Comparison of ENCODE assay signal across 14 mouse cellular contexts in the genomic region with DNA sequence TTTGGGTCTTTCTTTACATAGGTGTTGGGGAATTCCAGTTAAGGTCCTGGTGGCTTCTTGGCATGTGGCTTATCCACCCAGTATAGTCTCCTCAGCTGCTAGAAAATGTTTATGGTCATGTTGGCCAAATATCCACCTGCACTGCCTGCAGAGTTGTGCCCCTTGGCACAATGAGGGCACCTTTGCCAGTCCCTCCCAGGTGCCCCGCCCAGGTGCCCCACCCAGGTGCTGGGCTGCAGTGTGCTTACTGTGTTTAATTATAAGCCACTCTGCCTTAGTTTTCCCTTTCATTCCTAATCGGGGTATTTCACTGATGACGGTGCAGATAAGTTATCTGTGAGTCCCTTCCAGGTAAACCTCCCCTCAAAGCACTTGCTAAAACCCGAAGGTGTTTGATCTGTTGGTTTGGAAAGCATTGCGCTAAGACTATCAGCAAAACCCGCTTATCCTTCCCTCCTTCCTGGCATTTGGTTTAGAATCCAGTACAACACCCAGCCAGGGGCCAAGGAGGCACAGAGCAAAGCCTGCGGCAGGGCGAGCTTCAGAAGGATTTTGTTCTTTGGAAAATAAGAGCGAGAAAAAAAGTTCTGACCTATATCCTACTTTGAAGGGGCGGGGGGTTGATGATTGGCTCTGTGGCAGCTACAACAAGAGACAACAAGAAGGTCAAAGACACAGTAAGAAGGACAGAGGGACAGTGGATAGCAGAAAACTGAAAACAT. TPM values are rescaled to one million over a fixed set of nuclear protein-coding genes. Genes with fewer than 3 reads are reported as not detected.
DNase-seq lines count a peak whose midpoint lies in the region; ATAC-seq lines count a peak whose summit lies in the region.
"Had no signal": no experiment of that assay in that cellular context is flagged by ENCODE, and none has a peak within 500 bp of the region (broad histone marks: within the 10 kb centered on the region; RNA-seq: fewer than 3 reads in every experiment).

No protein-coding gene starts in this region.

- H3K27ac ChIP-seq in heart, embryonic 15.5 days = peak overlapping the region; percentile 64
- H3K27ac ChIP-seq in heart, embryonic 11.5 days (ENCODE audit: low read depth, low read length) = no peak overlapping the region; the same call in 1 of the 2 replicates
- H3K27ac ChIP-seq in embryonic facial prominence, embryonic 15.5 days (replicated peaks) = peak overlapping the region; percentile 82
- peak overlapping the region; percentile 89 for H3K27ac ChIP-seq in limb, embryonic 15.5 days
- no peak overlapping the region for H3K27ac ChIP-seq in midbrain, embryonic 14.5 days (replicated peaks; ENCODE audit: low read depth, low read length)
- H3K27ac ChIP-seq: forebrain, embryonic 15.5 days; hindbrain, postnatal 0 days; liver, embryonic 15.5 days had no signal

- no peak overlapping the region for H3K4me2 ChIP-seq in heart, embryonic 15.5 days
- no peak overlapping the region for H3K4me2 ChIP-seq in heart, embryonic 11.5 days
- H3K4me2 ChIP-seq in embryonic facial prominence, embryonic 15.5 days (replicated peaks) = no peak overlapping the region
- H3K4me2 ChIP-seq in limb, embryonic 15.5 days = peak overlapping the region; percentile 30
- H3K4me2 ChIP-seq in midbrain, embryonic 14.5 days (ENCODE audit: low read length) = no peak overlapping the region
- H3K4me2 ChIP-seq: forebrain, embryonic 15.5 days; liver, embryonic 15.5 days had no signal

- no peaks in the 10 kb centered on the region for H3K27me3 ChIP-seq in heart, embryonic 15.5 days
- no peaks in the 10 kb centered on the region for H3K27me3 ChIP-seq in heart, embryonic 11.5 days (ENCODE audit: control insufficient read depth, insufficient read depth, low read length)
- H3K27me3 ChIP-seq in embryonic facial prominence, embryonic 15.5 days = no peaks in the 10 kb centered on the region
- no peaks in the 10 kb centered on the region for H3K27me3 ChIP-seq in limb, embryonic 15.5 days
- no peaks in the 10 kb centered on the region for H3K27me3 ChIP-seq in midbrain, embryonic 14.5 days (ENCODE audit: control insufficient read depth, insufficient read depth, low read length)

- peak; percentile 49 for DNase-seq in ovary, adult 18-20 months (ENCODE audit: low spot score)
- DNase-seq in ovary, postnatal 10 days (ENCODE audit: low spot score) = no peak
- DNase-seq in midbrain, embryonic 14.5 days = no peak
- DNase-seq: cerebellum, adult 9-10 months; gastrocnemius, postnatal 25 days had no signal

- no peak for ATAC-seq in heart, embryonic 15.5 days (replicated peaks; ENCODE audit: insufficient number of reproducible peaks, insufficient read depth, low FRiP score, low read depth)
- no peak for ATAC-seq in heart, embryonic 11.5 days (replicated peaks; ENCODE audit: insufficient number of reproducible peaks, low FRiP score, low TSS enrichment)
- no peak for ATAC-seq in embryonic facial prominence, embryonic 15.5 days (ENCODE audit: insufficient number of reproducible peaks, low FRiP score, low TSS enrichment, low read depth)
- ATAC-seq in limb, embryonic 15.5 days (ENCODE audit: insufficient number of reproducible peaks, low FRiP score, low TSS enrichment, low read depth) = no peak
- ATAC-seq in erythroblast, adult 5-6 weeks (replicated peaks; ENCODE audit: low FRiP score, poor library complexity, severe bottlenecking) = no peak
- no peak for ATAC-seq in midbrain, embryonic 14.5 days (ENCODE audit: low FRiP score, low TSS enrichment)
- ATAC-seq: CD4-positive, CD25-positive, alpha-beta regulatory T cell, adult 4 months; forebrain, embryonic 15.5 days; hindbrain, postnatal 0 days had no signal

- H3K36me3 ChIP-seq in heart, embryonic 15.5 days = no peaks in the 10 kb centered on the region
- H3K36me3 ChIP-seq in heart, embryonic 11.5 days (ENCODE audit: control insufficient read depth, insufficient read depth, low read length) = no peaks in the 10 kb centered on the region
- no peaks in the 10 kb centered on the region for H3K36me3 ChIP-seq in embryonic facial prominence, embryonic 15.5 days
- no peaks in the 10 kb centered on the region for H3K36me3 ChIP-seq in limb, embryonic 15.5 days
- no peaks in the 10 kb centered on the region for H3K36me3 ChIP-seq in midbrain, embryonic 14.5 days (ENCODE audit: control insufficient read depth, insufficient read depth, low read length)
- H3K36me3 ChIP-seq: forebrain, embryonic 15.5 days; liver, embryonic 15.5 days had no signal

- WGBS in heart, embryonic 15.5 days = 65% methylated on average over 10 of the region's 10 CpGs
- WGBS in heart, embryonic 11.5 days (ENCODE audit: insufficient replicate concordance) = 67% methylated on average over 10 of the region's 10 CpGs
- 58% methylated on average over 10 of the region's 10 CpGs for whole genome bisulfite sequencing in embryonic facial prominence, embryonic 15.5 days
- 60% methylated on average over 10 of the region's 10 CpGs for WGBS in limb, embryonic 15.5 days
- 88% methylated on average over 10 of the region's 10 CpGs for WGBS in midbrain, embryonic 14.5 days

- H3K4me1 ChIP-seq in heart, embryonic 15.5 days (replicated peaks) = peaks cover 98% of the 10 kb centered on the region
- peaks cover 92% of the 10 kb centered on the region for H3K4me1 ChIP-seq in heart, embryonic 11.5 days (ENCODE audit: control insufficient read depth, insufficient read depth, low read length)
- H3K4me1 ChIP-seq in embryonic facial prominence, embryonic 15.5 days = peaks cover 88% of the 10 kb centered on the region
- H3K4me1 ChIP-seq in limb, embryonic 15.5 days = peaks cover 100% of the 10 kb centered on the region
- H3K4me1 ChIP-seq in midbrain, embryonic 14.5 days (ENCODE audit: control insufficient read depth, insufficient read depth, low read length) = peaks cover 26% of the 10 kb centered on the region
- H3K4me1 ChIP-seq: liver, embryonic 15.5 days had no signal

- no peak overlapping the region for H3K4me3 ChIP-seq in heart, embryonic 15.5 days
- H3K4me3 ChIP-seq in heart, embryonic 11.5 days (ENCODE audit: low read depth, low read length) = no peak overlapping the region
- no peak overlapping the region for H3K4me3 ChIP-seq in embryonic facial prominence, embryonic 15.5 days (replicated peaks)
- no peak overlapping the region for H3K4me3 ChIP-seq in limb, embryonic 15.5 days
- no peak overlapping the region for H3K4me3 ChIP-seq in midbrain, embryonic 14.5 days (replicated peaks; ENCODE audit: low read depth, low read length)
- H3K4me3 ChIP-seq: forebrain, embryonic 15.5 days; liver, embryonic 15.5 days had no signal

- no peaks in the 10 kb centered on the region for H3K9me3 ChIP-seq in heart, embryonic 15.5 days (replicated peaks)
- H3K9me3 ChIP-seq in heart, embryonic 11.5 days (replicated peaks; ENCODE audit: control insufficient read depth, low read length) = no peaks in the 10 kb centered on the region
- no peaks in the 10 kb centered on the region for H3K9me3 ChIP-seq in embryonic facial prominence, embryonic 15.5 days (replicated peaks)
- H3K9me3 ChIP-seq in limb, embryonic 15.5 days = no peaks in the 10 kb centered on the region
- no peaks in the 10 kb centered on the region for H3K9me3 ChIP-seq in midbrain, embryonic 14.5 days (ENCODE audit: control insufficient read depth, low read length)
- H3K9me3 ChIP-seq: forebrain, embryonic 15.5 days; liver, embryonic 15.5 days had no signal

- H3K9ac ChIP-seq in heart, embryonic 15.5 days = no peak overlapping the region
- no peak overlapping the region for H3K9ac ChIP-seq in heart, embryonic 11.5 days (ENCODE audit: low read depth, low read length)
- H3K9ac ChIP-seq in embryonic facial prominence, embryonic 15.5 days = no peak overlapping the region
- H3K9ac ChIP-seq in limb, embryonic 15.5 days = no peak overlapping the region
- no peak overlapping the region for H3K9ac ChIP-seq in midbrain, embryonic 14.5 days (replicated peaks; ENCODE audit: low read length)
- H3K9ac ChIP-seq: forebrain, embryonic 15.5 days; liver, embryonic 15.5 days had no signal

RNA-seq across cellular contexts. Expression of gene Sulf2, which starts 7.4 kb away (rescaled TPM):
- polyA plus RNA-seq in heart, embryonic 15.5 days (2015; fragmentation: Nextera tagmentation; extraction: Ambion mirVana) = 80.6 and 94.0 TPM in 2 replicates
- 111 and 114 TPM in 2 replicates for polyA plus RNA-seq in heart, embryonic 11.5 days (2014; fragmentation: Nextera tagmentation; extraction: Ambion mirVana)
- polyA plus RNA-seq in embryonic facial prominence, embryonic 15.5 days (2015; fragmentation: Nextera tagmentation; extraction: Ambion mirVana) = 116 and 138 TPM in 2 replicates
- 149 and 184 TPM in 2 replicates for polyA plus RNA-seq in limb, embryonic 15.5 days (2015; fragmentation: Nextera tagmentation; extraction: Ambion mirVana)
- 2.5 and 5.4 TPM in 2 replicates for total RNA-seq in erythroblast, adult 5-6 weeks (2015; ENCODE audit: low replicate concordance)
- total RNA-seq in erythroblast, adult 5-6 weeks (2017; ENCODE audit: low replicate concordance) = 1.1 and 6.0 TPM in 2 replicates
- polyA plus RNA-seq in midbrain, embryonic 14.5 days (2014; fragmentation: Nextera tagmentation; extraction: Ambion mirVana) = 90.9 and 93.8 TPM in 2 replicates

Comparison
In these comparisons a context has a peak if more than half of its experiments do, and no peak if none do; other contexts are left out.
1. H3K27ac ChIP-seq: peak in heart, embryonic 15.5 days (single experiment), embryonic facial prominence, embryonic 15.5 days (single experiment) and limb, embryonic 15.5 days (single experiment); none in heart, embryonic 11.5 days (single experiment) and midbrain, embryonic 14.5 days (single experiment).